Mouse (Mus musculus): ENCODE measurements around the gene Morn1. TPM values are rescaled to one million over a fixed set of nuclear protein-coding genes. Genes with fewer than 3 reads are reported as not detected.
A peak's percentile ranks its signal among the peaks of the same experiment; 100 is the strongest.

Gene Morn1
- polyA plus RNA-seq, 1 experiment from 2014 or later: 8.9 TPM

DNA sequence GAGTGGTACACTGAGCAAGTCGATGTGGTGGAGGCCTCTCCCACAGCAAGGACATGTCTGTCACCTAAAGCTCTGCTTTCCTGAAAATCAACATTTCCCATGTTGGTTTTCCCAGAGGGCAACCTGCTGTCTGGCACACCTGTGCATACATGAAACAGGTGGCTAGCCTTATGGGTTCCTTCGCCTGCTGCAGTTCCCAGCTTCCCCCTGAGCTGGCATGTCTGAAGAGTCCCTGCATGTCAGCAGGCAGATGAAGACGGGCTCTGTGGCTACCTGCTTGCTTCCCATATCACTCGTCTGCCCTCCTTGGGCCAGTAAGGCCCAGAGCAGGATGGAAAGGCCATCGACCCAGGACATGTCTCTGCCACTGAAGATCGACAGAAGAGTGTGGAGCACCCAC, 11.1 kb downstream of the Morn1 start:
- no peak overlapping the region for H3K4me2 ChIP-seq (replicated peaks)
- H3K27me3 ChIP-seq: no peaks in the 10 kb centered on the region
- peaks cover 4% of the 10 kb centered on the region for H3K4me1 ChIP-seq
- no peak overlapping the region for H3K9ac ChIP-seq (replicated peaks)
- no peaks in the 10 kb centered on the region for H3K9me3 ChIP-seq
- H3K27ac ChIP-seq (replicated peaks): no peak overlapping the region
- 83% methylated on average over 6 of the region's 6 CpGs for WGBS
- no peaks in the 10 kb centered on the region for H3K36me3 ChIP-seq
- H3K4me3 ChIP-seq: no peak overlapping the region
- no peak for ATAC-seq (replicated peaks)

DNA sequence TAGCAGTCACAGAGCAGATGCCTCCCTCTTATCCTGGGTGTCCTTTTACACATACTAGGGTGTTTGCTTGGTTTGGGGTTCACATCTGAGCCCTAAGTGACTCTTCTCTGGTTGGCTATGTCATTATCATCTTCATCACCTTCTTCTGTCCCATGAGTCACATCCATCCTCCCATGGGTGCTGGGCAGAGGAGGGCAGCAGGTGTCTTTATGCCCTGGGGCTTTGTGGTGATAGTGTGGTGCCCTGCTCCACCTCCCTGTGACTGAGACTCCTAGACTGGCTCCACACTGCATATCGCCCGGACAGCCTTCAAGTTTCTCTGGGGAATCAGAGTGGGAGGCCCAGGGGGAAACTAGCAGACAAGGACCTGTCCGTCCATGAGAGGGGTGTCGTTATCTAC, 12.2 kb downstream of the Morn1 start:
- H3K27me3 ChIP-seq: no peaks in the 10 kb centered on the region
- no peaks in the 10 kb centered on the region for H3K9me3 ChIP-seq
- no peak for ATAC-seq (replicated peaks)
- no peaks in the 10 kb centered on the region for H3K36me3 ChIP-seq
- no peak overlapping the region for H3K27ac ChIP-seq (replicated peaks)
- 83% methylated on average over 4 of the region's 4 CpGs for WGBS
- no peak overlapping the region for H3K4me2 ChIP-seq (replicated peaks)
- peaks cover 4% of the 10 kb centered on the region for H3K4me1 ChIP-seq
- no peak overlapping the region for H3K4me3 ChIP-seq
- H3K9ac ChIP-seq (replicated peaks): no peak overlapping the region

DNA sequence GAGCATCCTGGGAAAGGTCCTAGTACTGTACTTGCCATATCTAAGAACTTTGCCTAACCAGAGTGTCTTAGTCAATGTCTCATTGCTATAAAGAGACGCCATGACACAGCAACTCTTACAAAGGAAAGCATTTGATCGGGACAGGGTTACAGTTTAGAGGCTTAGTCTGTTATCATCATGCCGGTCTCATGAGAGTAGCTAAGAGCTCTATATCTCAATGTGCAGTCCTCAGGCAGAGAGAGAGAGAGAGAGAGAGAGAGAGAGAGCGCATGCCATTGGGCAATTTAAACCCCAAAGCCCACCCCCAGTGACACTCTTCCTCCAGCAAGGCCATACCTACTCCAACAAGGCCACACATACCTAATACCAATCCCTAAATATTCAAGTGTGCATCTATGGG, 21.5 kb downstream of the Morn1 start:
- H3K36me3 ChIP-seq: no peaks in the 10 kb centered on the region
- H3K4me1 ChIP-seq: no peaks in the 10 kb centered on the region
- no peak overlapping the region for H3K4me2 ChIP-seq (replicated peaks)
- no peak overlapping the region for H3K27ac ChIP-seq (replicated peaks)
- H3K9me3 ChIP-seq: no peaks in the 10 kb centered on the region
- H3K9ac ChIP-seq (replicated peaks): no peak overlapping the region
- H3K4me3 ChIP-seq: no peak overlapping the region
- 91% methylated on average over 4 of the region's 4 CpGs for WGBS
- H3K27me3 ChIP-seq: no peaks in the 10 kb centered on the region
- no peak for ATAC-seq (replicated peaks)

DNA sequence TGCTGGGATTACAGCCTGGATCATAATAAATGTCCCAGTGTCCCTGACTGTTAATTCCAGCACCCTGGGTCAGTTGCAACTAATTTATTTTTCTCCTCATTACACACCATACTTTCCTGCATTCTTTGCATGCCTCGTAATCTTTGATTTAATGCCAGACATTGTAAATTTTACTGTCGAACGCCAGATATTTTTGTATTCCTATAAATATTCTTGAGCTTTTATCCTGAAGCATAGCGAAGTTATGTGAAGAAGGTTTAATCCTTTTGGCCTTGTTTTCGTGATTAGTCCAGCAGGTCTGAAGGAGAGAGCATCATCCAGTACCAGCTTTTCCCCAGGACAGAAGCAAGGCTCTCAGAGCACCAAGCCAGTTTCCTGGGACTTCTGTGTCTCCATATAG, 23.1 kb downstream of the Morn1 start:
- no peak overlapping the region for H3K4me2 ChIP-seq (replicated peaks)
- no peaks in the 10 kb centered on the region for H3K36me3 ChIP-seq
- no peak overlapping the region for H3K9ac ChIP-seq (replicated peaks)
- no peak for ATAC-seq (replicated peaks)
- 81% methylated on average over 5 of the region's 5 CpGs for WGBS
- H3K4me3 ChIP-seq: no peak overlapping the region
- no peaks in the 10 kb centered on the region for H3K27me3 ChIP-seq
- no peaks in the 10 kb centered on the region for H3K4me1 ChIP-seq
- no peaks in the 10 kb centered on the region for H3K9me3 ChIP-seq
- H3K27ac ChIP-seq (replicated peaks): no peak overlapping the region

DNA sequence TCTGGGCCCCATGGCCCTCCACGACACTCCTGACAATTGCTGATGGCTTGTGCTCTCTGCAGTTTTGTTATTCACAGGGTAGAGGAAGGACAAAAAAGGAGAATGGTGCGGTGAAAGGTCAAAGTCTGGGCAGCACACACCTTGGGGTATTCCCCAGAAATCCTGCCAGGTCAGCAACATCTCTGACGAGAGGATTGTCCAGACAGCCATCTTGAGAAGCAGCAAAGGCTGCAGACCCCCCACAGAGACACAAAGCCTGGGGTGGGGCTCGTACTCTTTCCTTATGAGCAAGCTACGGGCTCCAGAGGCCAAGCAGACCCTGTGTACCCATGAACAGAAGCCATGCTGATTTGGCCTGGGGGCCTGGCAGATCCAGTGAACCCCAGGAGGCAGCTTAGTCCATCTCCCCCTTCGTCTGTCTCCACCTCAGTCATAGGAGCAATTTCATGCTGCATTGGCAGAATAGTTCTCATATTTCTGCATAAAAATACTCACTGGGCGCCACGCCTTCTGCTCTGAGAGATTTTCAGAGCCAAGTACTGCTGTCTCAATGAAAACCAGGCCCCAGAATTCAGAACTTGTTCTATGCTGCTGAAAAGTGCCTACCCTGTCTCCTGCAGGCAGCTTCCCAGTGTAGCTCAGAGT, 27.5 kb downstream of the Morn1 start:
- H3K27ac ChIP-seq (replicated peaks): peak overlapping the region; percentile 3; the same call in 1 of the 2 replicates
- no peaks in the 10 kb centered on the region for H3K9me3 ChIP-seq
- H3K4me3 ChIP-seq: no peak overlapping the region
- H3K4me2 ChIP-seq (replicated peaks): no peak overlapping the region
- peaks cover 13% of the 10 kb centered on the region for H3K4me1 ChIP-seq
- WGBS: 64% methylated on average over 8 of the region's 8 CpGs
- no peak for ATAC-seq (replicated peaks)
- H3K9ac ChIP-seq (replicated peaks): no peak overlapping the region
- H3K27me3 ChIP-seq: no peaks in the 10 kb centered on the region
- H3K36me3 ChIP-seq: no peaks in the 10 kb centered on the region

DNA sequence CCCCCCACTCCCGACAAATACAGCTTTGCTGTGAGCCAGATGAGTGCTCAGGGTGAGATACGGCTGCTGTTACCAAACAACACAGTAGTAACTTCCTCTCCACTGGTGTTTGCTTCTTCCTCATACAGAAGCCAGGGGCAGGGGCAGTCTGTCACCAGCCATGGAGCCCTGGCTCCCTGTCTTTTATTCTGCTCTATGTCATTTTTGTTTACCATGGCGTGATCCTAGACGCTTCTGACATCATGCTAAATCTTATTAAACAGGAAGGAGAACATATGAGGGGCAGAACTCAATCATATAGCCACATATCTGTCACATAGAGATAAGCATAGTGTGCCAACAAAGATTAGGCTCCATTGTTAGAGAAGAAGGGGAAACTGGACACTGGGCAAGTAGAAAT, 30.2 kb downstream of the Morn1 start:
- no peak overlapping the region for H3K4me3 ChIP-seq
- H3K36me3 ChIP-seq: no peaks in the 10 kb centered on the region
- 86% methylated on average over 4 of the region's 4 CpGs for WGBS
- ATAC-seq (replicated peaks): no peak
- no peaks in the 10 kb centered on the region for H3K9me3 ChIP-seq
- no peak overlapping the region for H3K9ac ChIP-seq (replicated peaks)
- no peak overlapping the region for H3K27ac ChIP-seq (replicated peaks)
- no peaks in the 10 kb centered on the region for H3K27me3 ChIP-seq
- H3K4me2 ChIP-seq (replicated peaks): no peak overlapping the region
- peaks cover 13% of the 10 kb centered on the region for H3K4me1 ChIP-seq

DNA sequence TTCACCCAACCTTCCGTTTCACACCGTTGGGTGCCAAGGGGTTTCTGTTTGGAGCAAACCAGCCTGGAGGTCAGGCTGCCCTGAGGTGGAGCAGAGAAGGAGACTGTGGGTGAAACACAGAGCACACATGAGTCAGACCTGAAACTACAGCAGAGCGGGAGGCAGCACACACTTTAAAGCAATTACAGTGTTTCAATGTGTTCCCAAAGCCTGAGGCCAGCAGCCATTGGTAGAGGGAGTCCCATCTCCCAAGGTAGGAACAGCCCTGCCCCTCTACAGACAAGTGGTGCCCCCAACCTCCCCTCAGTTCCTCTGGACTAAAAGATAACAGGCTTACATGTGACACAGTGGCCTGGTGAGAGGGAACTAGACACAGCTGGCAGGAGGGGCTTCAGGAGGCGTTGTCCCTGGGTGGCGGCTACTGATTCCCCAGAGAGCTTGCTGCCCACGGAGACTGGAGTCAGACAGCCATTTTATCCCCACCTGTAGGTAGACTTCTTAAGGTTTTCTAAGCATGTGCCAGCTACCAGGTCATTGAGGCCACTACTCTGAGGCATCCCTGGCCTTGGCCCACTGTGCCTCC, 31.1 kb downstream of the Morn1 start:
- no peak for ATAC-seq (replicated peaks)
- Histone ChIP-seq H3K27ac (replicated peaks) (peak overlapping the region; percentile 62), H3K36me3 (no peaks in the 10 kb centered on the region), H3K9me3 (no peaks in the 10 kb centered on the region), H3K4me1 (peaks cover 20% of the 10 kb centered on the region), H3K9ac (replicated peaks) (no peak overlapping the region), H3K4me3 (no peak overlapping the region), H3K4me2 (replicated peaks) (no peak overlapping the region), H3K27me3 (no peaks in the 10 kb centered on the region)
- 76% methylated on average over 6 of the region's 6 CpGs for WGBS

DNA sequence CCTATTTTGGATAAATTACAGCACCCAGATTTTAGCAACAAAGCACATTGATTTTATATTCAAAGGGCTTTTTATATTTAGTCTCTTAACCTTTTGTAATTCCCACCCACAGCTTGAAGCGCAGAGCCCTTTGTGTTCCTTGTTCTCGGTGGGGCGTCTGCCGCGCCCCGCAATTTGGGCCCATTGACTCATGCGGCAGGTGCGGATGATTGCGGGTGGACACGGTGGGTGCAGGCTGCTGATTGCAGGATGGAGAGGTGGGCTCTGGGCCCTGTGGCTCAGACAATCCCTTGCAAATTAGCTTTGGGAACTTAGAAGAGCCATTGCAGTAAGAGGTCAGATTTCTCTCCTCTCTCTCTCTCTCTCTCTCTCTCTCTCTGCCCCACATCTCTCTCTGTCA, 31.9 kb downstream of the Morn1 start:
- no peak overlapping the region for H3K4me3 ChIP-seq
- no peaks in the 10 kb centered on the region for H3K36me3 ChIP-seq
- peaks cover 28% of the 10 kb centered on the region for H3K4me1 ChIP-seq
- no peak overlapping the region for H3K9ac ChIP-seq (replicated peaks)
- no peaks in the 10 kb centered on the region for H3K9me3 ChIP-seq
- ATAC-seq (replicated peaks): no peak
- H3K27me3 ChIP-seq: no peaks in the 10 kb centered on the region
- peak overlapping the region; percentile 62 for H3K27ac ChIP-seq (replicated peaks)
- WGBS: 46% methylated on average over 10 of the region's 10 CpGs
- H3K4me2 ChIP-seq (replicated peaks): no peak overlapping the region

DNA sequence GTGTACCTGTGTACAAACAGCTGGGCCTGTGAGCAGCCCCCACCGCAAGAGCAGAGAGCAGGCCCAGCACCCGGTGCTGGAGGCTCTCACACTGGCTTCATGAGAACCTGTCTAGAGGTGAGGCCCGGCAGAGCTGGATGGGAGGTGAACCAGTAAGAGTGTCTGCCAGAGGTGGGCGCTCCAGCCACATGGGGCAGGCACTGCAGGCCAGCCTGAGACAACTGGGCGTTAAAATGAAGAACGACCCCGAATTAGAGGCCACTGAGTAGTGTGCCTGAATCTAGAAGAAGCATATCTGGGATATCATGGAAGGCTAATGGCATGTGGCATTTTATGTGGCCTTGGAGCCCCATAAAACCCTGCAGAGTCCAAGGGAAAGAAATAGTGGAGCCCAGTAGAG, 33.7 kb downstream of the Morn1 start:
- H3K9ac ChIP-seq (replicated peaks): no peak overlapping the region
- H3K27ac ChIP-seq (replicated peaks): no peak overlapping the region
- H3K27me3 ChIP-seq: no peaks in the 10 kb centered on the region
- WGBS: 87% methylated on average over 7 of the region's 7 CpGs
- ATAC-seq (replicated peaks): no peak
- H3K36me3 ChIP-seq: no peaks in the 10 kb centered on the region
- peaks cover 28% of the 10 kb centered on the region for H3K4me1 ChIP-seq
- no peak overlapping the region for H3K4me2 ChIP-seq (replicated peaks)
- no peak overlapping the region for H3K4me3 ChIP-seq
- H3K9me3 ChIP-seq: no peaks in the 10 kb centered on the region

DNA sequence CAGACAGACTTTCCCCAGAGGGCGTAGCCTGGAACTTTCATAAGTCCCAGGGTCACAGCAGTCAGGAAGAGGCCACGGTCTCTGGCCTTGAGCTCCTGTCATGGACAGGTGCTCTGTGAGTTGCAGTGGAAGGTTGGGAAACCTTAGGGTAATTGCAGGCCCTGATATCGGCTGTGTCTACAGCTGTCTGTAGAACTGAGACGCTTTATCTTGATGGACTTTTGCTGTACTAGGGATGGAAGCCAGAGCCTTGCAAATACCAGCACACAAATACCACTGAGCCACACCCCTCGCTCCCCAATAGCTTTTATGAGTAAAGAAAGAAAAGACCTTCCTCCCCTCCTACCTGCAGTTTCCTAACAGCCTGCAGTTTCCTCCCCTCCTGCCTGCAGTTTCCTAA, 34.2 kb downstream of the Morn1 start:
- WGBS: 88% methylated on average over 5 of the region's 5 CpGs
- Histone ChIP-seq H3K4me1 (peaks cover 28% of the 10 kb centered on the region), H3K36me3 (no peaks in the 10 kb centered on the region), H3K27me3 (no peaks in the 10 kb centered on the region), H3K9me3 (no peaks in the 10 kb centered on the region), H3K27ac (replicated peaks) (no peak overlapping the region), H3K4me3 (no peak overlapping the region), H3K9ac (replicated peaks) (no peak overlapping the region), H3K4me2 (replicated peaks) (no peak overlapping the region)
- ATAC-seq (replicated peaks): no peak

DNA sequence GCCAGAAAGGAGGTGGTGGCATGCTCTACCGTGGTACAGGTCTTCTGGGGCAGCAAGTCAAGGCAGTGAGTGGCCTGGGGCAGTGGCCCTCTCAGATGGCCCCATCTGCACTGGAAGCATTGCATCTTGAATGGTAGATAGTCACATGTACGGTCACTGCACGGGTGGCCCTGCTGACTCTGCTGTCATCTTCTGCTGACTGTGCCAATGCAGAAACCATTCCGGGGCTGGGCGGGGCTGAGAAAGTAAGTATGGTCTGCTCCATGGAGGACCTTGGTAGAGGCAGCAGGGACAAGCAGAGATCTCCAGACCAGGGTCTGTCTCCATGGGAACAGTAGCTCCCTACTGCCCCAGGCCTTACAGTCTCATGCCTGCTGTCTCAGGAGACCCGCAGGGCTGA, 34.8 kb downstream of the Morn1 start:
- no peaks in the 10 kb centered on the region for H3K9me3 ChIP-seq
- WGBS: 87% methylated on average over 6 of the region's 6 CpGs

DNA sequence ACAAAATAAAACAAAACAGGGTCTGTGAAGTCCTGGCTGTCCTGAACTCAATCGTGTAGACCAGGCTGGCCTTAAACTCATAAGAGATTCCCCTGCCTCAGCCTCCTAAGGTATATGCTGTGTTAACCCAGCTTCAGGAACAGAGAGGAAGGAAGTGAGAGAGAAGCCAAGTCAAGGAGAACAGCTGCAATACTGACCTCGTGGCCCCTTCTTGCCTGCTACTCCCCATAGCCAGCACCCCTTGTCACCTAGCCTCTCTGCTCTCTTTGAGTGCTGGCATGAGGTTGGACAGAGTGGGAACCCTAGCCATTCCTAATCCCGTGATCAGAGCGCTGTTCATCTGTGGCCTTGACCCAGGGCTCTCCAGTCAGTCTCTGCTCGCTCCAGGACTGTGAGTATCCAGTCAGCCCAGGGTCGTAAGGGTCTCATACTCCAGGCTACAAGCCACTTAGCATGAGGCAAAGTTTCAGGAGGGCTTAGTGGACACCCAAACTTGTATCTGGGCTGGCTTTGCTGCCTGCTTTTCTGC, 35.6 kb downstream of the Morn1 start:
- no peak overlapping the region for H3K4me3 ChIP-seq
- no peaks in the 10 kb centered on the region for H3K36me3 ChIP-seq
- no peaks in the 10 kb centered on the region for H3K27me3 ChIP-seq
- H3K27ac ChIP-seq (replicated peaks): peak overlapping the region; percentile 90
- peak overlapping the region; percentile 17 for H3K4me2 ChIP-seq (replicated peaks)
- 0 out of 2 replicates have a peak overlapping the region, but pooled peaks have one; percentile 9 for H3K9ac ChIP-seq (replicated peaks)
- peak; percentile 35 for ATAC-seq (replicated peaks)
- no peaks in the 10 kb centered on the region for H3K9me3 ChIP-seq
- peaks cover 32% of the 10 kb centered on the region for H3K4me1 ChIP-seq
- WGBS: 81% methylated on average over 6 of the region's 6 CpGs

More for the DNA sequence above, 34.8 kb downstream of the Morn1 start:
- no peak overlapping the region for H3K9ac ChIP-seq (replicated peaks)
- no peak overlapping the region for H3K4me3 ChIP-seq
- no peaks in the 10 kb centered on the region for H3K36me3 ChIP-seq
- no peak for ATAC-seq (replicated peaks)
- H3K27me3 ChIP-seq: no peaks in the 10 kb centered on the region
- H3K4me2 ChIP-seq (replicated peaks): no peak overlapping the region
- H3K4me1 ChIP-seq: peaks cover 28% of the 10 kb centered on the region
- H3K27ac ChIP-seq (replicated peaks): no peak overlapping the region

Data from forebrain, embryonic 15.5 days (tissue).